Mouse (Mus musculus) bone marrow macrophage, adult 2 months (primary cell): ENCODE measurements around the gene Pik3r2. TPM values are rescaled to one million over a fixed set of nuclear protein-coding genes. Genes with fewer than 3 reads are reported as not detected.
A peak's percentile ranks its signal among the peaks of the same experiment; 100 is the strongest.

Source experiments
- H3K27ac ChIP-seq: 2 replicates; pipeline ENCODE4 v1.5.1; 2012; ENCODE audit warnings: low read depth, low read length; ENCODE audit not compliant: insufficient read depth
- H3K4me1 ChIP-seq: 2 replicates; pipeline ENCODE4 v1.6.1; 2012; ENCODE audit warnings: low read length; ENCODE audit not compliant: control insufficient read depth, insufficient read depth
- H3K4me3 ChIP-seq: 2 replicates; pipeline ENCODE4 v1.5.1; 2012; ENCODE audit warnings: mild to moderate bottlenecking, low read length, moderate library complexity; ENCODE audit not compliant: insufficient read depth
- CTCF ChIP-seq: IDR thresholded peaks from 2 replicates; pipeline ENCODE4 v1.5.1; 2012; ENCODE audit warnings: low read depth, mild to moderate bottlenecking, low read length, moderate library complexity
- POLR2A ChIP-seq: IDR thresholded peaks from 2 replicates; pipeline ENCODE4 v1.6.1; 2012; ENCODE audit warnings: mild to moderate bottlenecking, low read depth, low read length, borderline replicate concordance
- polyA plus RNA-seq: library from polyadenylated mRNA; stranded (reverse); fragments of >200 nt; gene quantifications from 2 replicates; pipeline ENCODE4 v1.2.4, GENCODE M21; 2012; ENCODE audit not compliant: missing spikeins, insufficient read depth, insufficient read length

Pik3r2 gene
- polyA plus RNA-seq, 1 experiment: 27.5 TPM

DNA sequence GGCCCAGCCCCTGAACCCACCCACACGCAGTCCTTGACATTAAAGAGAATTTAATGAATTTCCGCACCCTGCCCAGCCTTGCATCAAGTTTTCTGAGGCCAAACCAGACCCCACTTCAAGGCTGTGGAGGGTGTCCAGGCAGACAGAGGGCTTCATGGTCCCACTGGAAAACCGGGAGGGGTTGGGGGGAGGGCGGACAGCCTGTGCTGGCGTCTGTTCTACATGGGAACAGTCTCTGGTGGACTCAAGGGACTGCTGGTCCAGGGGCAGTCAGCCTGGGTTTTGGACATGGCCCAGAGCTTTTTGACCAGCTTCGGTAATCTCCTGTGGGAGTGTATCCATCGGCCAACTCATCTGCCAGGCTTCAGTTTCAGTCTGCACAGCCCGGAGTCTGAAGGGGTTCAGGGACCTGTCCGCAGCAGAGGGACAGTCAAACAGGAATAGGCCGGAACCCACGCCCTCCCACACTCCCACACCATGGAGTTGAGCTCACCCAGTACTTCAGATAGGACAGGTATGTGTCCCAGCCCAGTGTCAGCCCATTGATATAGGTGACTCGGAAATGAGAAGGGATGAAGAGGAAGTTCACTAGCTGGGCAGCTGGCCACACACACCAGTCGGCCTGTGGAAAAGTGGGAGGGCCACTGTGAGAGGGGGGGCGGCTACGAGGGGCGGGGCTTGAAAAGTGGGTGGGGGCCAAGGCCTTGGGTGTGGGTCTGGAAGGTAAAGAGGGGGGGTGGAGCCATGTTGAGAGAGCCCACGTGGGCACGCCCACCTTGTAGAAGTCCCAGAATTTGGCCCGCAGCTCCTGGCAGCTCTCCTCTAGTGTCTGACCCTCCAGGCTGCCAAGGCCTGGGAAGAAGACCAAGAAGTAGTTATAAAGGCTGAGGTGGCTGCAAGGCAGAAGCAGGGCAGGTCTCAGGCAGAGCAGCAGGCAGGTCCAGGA is 17.6 kb downstream of the Pik3r2 start:
- Histone ChIP-seq H3K4me1 (peaks cover 33% of the 10 kb centered on the region), H3K27ac (no peak overlapping the region), H3K4me3 (no peak overlapping the region)
- no peak for TF ChIP-seq POLR2A
- no peak for TF ChIP-seq CTCF

DNA sequence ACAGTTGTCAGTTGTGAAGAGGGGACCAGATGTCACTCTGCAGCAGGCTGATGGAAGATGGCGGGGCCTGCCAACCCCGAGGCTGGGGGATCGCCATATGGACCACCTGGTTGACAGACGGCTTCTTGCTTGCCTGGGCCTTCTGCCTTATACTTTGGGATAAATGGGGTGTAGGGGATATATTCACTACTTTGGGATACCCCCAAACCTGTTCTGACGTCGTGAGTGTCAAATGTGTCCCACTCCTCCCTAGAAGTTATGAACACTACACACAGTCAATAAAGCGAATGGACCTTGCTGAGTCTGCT is 18.3 kb downstream of the Pik3r2 start:
- TF ChIP-seq POLR2A (no peak), CTCF (no peak)
- Histone ChIP-seq H3K4me1 (peaks cover 38% of the 10 kb centered on the region), H3K27ac (no peak overlapping the region), H3K4me3 (no peak overlapping the region)

- no peak for TF ChIP-seq CTCF
- TF ChIP-seq POLR2A: no peak
- H3K4me1 ChIP-seq: peaks cover 41% of the 10 kb centered on the region
- no peak overlapping the region for H3K4me3 ChIP-seq
- H3K27ac ChIP-seq: no peak overlapping the region
Measured at GRCm38 (mm10) chr8:70757523-70758307, 18.8 kb downstream of the Pik3r2 start.

GRCm38 (mm10) chr8:70756476-70757040 is 20.0 kb downstream of the Pik3r2 start:
- H3K27ac ChIP-seq: no peak overlapping the region
- no peak for TF ChIP-seq POLR2A
- TF ChIP-seq CTCF: no peak
- peaks cover 41% of the 10 kb centered on the region for H3K4me1 ChIP-seq
- no peak overlapping the region for H3K4me3 ChIP-seq

- H3K4me1 ChIP-seq: peaks cover 40% of the 10 kb centered on the region
- no peak overlapping the region for H3K27ac ChIP-seq
- TF ChIP-seq POLR2A (no peak), CTCF (no peak)
- H3K4me3 ChIP-seq: peak overlapping the region; percentile 67
Measured at GRCm38 (mm10) chr8:70755661-70756475, 20.6 kb downstream of the Pik3r2 start.

DNA sequence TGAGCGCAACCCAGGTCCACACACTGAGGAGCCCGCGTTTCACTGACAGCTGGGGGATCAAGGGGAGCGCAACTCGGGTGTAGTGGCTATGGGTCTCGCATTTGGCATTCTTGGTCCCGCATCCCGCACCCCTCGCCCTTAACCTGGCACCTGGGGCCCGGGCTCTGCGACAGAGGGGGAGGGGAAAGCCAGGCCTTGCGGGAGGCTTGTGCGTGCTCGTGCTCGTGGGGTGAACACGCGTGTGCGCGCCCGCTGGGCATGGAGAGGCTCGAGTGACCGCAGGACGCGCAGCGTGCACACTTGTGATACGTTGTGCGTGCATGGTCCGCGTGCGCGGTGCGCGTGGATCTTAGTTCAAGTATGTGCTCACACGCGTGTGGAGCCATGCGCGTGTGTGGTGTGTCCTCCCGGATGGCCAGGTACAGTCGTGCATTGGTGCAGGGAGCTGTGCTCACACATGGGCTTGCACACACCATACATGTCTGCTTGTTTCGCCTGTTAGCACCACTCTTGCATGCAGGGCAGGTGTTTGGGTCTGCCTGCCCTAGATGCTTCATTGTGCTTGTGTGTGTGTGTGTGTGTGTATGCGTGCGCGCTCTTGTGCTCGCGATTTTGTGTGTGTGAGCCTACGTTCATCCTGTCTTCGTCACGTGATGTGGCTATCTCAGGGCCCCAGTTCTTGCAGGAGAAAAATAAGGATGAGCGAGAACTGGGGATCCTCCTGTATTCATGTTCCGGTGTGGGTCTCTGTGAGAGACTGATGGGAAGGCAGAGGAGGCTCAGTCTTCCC is 21.4 kb downstream of the Pik3r2 start:
- Histone ChIP-seq H3K4me3 (peak overlapping the region; percentile 67), H3K4me1 (peaks cover 40% of the 10 kb centered on the region), H3K27ac (no peak overlapping the region)
- TF ChIP-seq POLR2A: no peak
- no peak for TF ChIP-seq CTCF

DNA sequence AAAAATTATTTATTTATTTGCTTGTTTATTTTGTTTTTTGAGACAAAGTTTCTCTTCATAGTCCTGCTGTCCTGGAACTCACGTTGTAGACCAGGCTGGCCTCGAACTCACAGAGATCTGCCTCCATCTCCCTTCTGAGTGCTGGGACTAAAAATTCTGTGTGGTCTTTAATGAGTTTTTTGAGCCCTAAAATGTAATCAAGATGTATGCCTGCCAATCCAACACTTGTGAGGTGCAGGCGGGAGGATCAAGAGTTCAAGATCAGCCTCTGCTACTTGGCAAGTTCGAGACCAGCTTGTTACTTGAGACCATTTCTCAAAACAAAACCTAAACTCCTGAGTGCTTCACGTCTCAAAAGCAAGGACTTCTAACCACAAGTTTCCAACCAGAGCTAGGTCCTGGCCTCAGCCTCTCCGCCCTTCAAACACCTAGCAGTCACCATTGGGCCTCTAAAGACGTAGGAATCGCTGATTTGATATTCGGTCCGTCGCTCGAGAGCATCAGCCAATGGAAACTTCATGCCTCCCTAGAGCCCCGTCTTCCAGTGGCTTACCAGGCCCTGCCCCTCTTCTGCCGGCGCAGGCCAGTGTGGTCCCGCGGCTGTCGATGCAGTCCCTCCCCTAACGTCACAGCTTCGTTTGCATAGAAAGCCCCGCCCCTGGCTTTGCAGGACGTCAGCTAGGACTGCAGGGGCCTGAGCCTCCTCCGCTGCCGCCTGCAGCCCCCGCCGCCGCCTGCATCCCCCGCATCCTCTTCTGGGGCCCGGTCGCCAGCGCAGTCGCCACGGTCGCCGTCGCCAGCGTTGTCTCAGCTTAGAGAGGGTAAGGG is 22.3 kb downstream of the Pik3r2 start, which contains the start of gene Rab3a:
Gene Rab3a, plus strand, starts transcription at position 637 of the 828 bp plus-strand sequence.
- Histone ChIP-seq H3K27ac (peak within 1 kb of the TSS; percentile 62), H3K4me3 (peak within 1 kb of the TSS; percentile 67), H3K4me1 (peaks cover 33% of the 10 kb centered on the region)
- TF ChIP-seq POLR2A (no peak), CTCF (no peak)

- peak overlapping the region; percentile 79 for H3K27ac ChIP-seq
- peak overlapping the region; percentile 55 for H3K4me3 ChIP-seq
- TF ChIP-seq CTCF: no peak
- TF ChIP-seq POLR2A: no peak
- peaks cover 30% of the 10 kb centered on the region for H3K4me1 ChIP-seq
Measured at GRCm38 (mm10) chr8:70753151-70753550, 23.4 kb downstream of the Pik3r2 start.
